Mouse (Mus musculus): ENCODE data around the gene Chit1.

- TF ChIP-seq CTCF (IDR thresholded peaks at IDR 0.05; ENCODE audit: extremely low read depth, insufficient read depth, low read length) = no peak
- no peak for TF ChIP-seq POLR2A (IDR thresholded peaks at IDR 0.05; ENCODE audit: extremely low read depth, insufficient read depth, low read length)
Observed at GRCm38 (mm10) chr1:134154655-134155054, 43.6 kb downstream of the Chit1 start.
